Mouse (Mus musculus): ENCODE data around the gene Gm10638.

Gm10638 gene

DNA sequence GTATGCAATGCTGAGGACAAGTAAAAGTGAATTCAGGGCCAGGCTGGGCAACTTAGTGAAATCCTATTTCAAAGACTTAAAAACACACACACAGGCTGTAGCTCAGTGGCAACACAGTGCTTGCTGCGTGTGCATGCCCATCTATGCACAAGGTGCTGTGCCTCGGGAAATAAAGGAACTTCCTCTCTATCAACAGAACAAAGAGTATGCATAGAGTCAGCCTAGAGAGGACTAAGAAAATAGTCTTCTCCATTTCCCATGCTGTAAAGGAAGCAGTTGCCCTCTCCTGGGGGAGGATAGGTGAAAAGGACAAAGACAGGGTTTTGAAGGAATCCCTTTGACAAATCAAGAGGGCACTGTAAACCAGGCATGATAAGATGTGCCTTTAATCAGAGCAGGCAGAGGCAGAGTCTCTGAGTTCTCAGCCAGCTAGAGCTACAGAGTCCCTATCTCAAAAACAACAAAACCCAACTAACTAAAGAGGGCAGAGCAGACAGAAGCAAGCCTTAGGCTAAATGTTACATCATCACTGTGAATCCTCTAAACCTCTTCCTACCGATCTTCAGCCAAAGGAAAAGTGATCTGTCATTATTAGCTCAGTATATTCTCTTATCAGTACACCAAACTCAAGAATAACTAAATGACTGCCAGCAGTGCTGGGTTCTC lies 9.9 kb upstream of the Gm10638 start:
- no peak for DNase-seq (ENCODE audit: low spot score in 2 of 2)

DNA sequence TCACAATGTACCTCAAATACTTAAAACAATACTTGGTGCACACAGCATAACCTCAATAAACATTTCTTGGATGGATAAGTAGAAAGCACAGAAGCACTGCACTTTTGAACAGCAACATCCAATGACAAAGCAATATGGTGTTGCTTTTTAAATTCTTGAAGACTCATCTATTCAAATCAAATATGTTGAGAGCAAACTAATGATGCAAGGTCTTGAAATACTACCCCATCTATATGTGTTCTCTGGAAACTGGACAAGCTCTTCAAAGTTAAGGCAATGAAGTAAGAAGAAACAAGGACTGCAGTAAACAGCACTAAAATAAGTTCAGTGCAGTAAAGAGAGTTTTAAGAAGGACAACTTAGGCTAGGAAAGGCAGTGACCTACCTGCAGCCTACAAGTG lies 4.6 kb upstream of the Gm10638 start:
- no peak for DNase-seq (ENCODE audit: low spot score in 2 of 2)

DNA sequence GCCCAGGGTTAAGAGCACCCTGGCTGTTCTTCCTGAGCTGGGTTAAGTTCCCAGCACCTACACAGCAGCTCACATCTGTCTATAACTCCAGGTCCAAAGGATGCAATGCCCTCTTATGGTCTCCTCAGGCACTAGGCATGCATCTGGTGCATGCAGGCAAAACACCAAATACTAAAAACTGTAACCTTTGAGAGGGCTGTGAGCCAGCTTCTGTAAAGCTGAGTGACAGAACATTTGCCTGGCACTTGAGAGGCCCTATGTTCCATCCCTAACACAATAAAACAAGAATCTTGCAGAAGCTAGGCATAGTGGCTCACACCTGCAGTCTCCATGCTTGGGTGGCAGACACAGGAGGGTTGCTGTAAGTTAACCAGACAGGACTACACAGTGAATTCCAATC lies 3.9 kb upstream of the Gm10638 start:
- DNase-seq (ENCODE audit: low spot score in 2 of 2): no peak

GRCm38 (mm10) chr8:86742605-86743345 lies 2.7 kb upstream of the Gm10638 start:
- DNase-seq (ENCODE audit: low spot score in 2 of 2): no peak

DNA sequence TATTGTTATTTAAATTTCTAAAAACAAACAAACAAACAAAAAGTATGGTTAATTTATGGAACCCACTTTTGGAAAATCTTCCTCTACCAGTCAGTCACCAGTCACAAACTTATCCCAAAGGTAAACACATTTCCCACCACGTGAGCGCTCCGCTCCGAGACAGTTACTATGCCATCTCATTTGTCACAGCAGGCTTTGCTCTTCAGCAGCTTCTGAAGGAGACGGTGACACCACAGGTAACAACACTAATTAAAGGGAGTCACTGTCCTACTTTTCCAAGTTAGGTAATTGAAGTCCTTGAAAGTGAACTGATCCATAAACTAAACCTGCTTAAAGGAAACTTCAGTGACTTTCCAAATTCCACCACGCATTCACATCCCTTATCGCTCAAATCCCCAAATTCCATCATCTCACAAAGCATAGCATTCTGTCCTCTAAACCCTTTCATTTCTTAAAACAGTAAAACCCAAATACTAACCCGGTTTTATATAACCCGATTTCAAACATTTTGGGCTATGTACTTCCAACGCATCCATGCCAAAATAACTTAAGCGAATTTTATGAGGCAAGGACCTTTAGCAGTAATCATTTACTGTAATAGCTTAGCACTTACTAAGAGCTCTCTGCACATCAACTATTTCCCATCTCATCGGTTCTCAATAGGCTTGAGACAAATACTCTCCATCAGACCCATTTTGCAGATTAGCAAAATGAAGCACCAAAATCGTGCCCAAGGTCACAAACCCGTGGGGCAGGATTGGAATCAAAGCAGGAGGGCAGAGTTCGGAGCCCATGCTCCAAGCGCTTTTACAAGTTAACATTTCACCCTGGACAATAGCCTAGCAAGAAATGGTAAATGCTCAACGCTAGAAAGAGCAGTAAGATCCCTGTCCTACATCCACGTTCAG lies 932 bp upstream of the Gm10638 start:
- no peak for DNase-seq (ENCODE audit: low spot score in 2 of 2)

DNA sequence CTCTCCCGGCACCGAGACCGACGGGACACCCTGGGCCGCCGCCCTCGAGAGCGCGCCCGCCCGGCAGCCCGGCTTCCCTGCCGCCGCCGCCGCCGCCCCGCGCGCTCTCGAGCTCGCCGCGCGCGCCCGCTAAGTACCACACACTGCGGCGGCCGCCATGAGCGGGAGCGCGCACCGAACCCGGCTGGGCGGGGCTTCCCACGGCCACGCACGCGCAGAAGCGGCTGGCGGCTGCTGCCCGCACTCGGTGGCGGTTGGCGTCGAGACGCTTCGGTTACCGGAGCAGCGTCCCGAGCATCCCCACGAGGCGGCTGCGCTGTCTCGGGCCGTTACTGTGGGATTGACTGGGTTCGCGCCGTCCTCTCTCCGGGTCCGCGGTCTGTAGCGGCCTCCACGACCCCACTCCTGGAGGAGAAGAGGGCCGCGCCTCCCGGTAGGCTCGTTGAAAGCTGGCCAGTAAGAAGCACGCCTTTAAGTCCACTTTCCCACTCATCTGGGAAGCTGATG lies 489 bp downstream of the Gm10638 start:
- DNase-seq (ENCODE audit: low spot score in 2 of 2): peak; percentile 94

GRCm38 (mm10) chr8:86746511-86746910 lies 1.0 kb downstream of the Gm10638 start:
- no peak for DNase-seq (ENCODE audit: low spot score in 2 of 2)

DNA sequence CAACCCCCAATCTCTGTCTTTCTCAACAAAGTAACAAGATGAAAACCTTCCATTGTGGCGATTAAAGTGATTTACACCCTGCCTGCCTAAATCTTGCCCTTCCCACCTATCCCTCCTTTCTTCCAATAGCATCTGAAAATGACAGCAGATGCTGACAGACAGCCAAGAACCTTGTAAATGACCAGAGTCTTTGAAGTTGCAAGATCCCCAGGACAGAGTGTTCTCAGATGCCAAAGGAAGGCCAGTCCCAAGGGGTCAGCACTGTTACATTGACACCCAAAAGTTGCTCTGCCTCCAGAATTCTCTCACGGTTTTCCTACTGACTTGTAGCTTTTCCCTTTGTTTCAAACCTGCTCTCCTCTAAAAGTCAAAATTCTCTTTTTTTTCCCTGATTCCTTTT lies 4.3 kb downstream of the Gm10638 start:
- DNase-seq (ENCODE audit: low spot score in 2 of 2): no peak

GRCm38 (mm10) chr8:86756948-86757733 lies 11.6 kb downstream of the Gm10638 start:
- DNase-seq (ENCODE audit: low spot score in 2 of 2): peak in 1 of 2 experiments; percentile 60

DNA sequence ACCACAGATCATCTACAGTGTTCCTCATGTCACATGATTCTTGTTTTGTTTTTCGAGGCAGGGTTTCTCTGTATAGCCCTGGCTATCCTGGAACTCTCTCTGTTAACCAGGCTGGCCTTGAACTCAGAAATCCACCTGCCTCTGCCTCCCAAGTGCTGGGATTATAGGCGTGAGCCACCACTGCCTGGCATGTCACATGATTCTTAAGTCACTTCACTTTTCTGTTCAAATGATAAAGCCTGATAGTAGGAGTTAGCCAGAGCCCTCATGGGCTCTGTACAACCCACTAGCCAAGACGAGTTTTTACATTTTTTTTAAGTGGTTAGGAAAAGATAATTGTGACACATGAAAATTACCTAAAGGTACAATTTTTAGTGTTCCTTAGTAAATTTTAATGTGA lies 13.2 kb downstream of the Gm10638 start:
- DNase-seq (ENCODE audit: low spot score in 2 of 2): no peak

- DNase-seq (ENCODE audit: low spot score in 2 of 2): no peak
Observed at GRCm38 (mm10) chr8:86759090-86759491, 13.6 kb downstream of the Gm10638 start.

- DNase-seq (ENCODE audit: low spot score in 2 of 2): no peak
Observed at GRCm38 (mm10) chr8:86760746-86761145, 15.2 kb downstream of the Gm10638 start.

DNA sequence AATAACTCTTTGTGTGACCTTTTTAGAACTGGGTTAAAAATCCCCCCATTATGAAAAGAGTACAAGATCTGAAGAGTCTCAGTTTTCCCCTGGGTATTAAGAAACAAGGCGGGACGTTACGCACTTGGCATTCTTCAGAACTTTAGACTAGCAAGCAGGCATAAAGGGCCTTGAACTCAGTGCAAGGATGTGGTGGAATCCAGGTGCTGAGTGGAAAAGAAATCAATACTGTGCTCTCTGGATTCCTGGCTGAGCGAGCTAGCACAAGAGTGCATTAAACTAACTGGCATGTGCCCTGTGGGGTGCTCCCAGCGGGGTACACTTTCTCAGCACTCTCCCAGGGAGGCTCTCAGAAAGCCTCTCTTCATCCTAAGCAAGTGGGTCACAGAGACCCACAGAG lies 17.3 kb downstream of the Gm10638 start:
- no peak for DNase-seq (ENCODE audit: low spot score in 2 of 2)

GRCm38 (mm10) chr8:86765155-86765554 lies 19.7 kb downstream of the Gm10638 start:
- no peak for DNase-seq (ENCODE audit: low spot score in 2 of 2)

GRCm38 (mm10) chr8:86765669-86766068 lies 20.2 kb downstream of the Gm10638 start:
- no peak for DNase-seq (ENCODE audit: low spot score in 2 of 2)

DNA sequence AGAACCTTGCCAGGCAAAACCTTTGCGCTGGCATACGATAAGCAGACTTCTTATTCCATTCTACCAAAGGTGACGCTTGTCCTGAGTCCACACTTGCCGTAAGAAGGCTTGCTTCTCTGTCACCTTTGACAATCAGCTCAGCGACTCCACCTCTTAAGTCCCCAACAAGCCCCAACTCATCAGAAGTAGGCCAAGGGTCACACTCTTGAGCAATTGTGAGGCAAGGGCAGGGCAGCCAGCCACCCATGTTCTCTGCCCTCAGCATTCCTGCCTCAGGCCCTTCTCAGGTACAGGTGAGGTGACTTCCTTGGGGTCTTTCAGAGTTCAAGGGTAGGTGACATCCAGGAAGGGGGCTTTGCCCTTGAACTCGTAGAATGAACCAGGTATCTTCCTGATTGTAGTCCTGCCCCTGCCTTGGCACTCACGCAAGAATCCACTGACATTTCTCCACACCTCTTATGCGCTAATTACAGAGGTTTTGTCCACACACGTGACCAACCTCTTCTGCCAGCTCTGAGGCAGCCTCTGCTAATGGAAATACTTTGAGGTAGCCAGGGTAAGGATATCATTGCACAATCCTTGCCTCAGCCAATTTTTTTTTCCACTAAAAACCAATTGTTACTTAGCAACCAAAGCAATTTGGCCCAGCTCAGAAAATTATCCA lies 21.2 kb downstream of the Gm10638 start:
- no peak for DNase-seq (ENCODE audit: low spot score in 2 of 2)

DNA sequence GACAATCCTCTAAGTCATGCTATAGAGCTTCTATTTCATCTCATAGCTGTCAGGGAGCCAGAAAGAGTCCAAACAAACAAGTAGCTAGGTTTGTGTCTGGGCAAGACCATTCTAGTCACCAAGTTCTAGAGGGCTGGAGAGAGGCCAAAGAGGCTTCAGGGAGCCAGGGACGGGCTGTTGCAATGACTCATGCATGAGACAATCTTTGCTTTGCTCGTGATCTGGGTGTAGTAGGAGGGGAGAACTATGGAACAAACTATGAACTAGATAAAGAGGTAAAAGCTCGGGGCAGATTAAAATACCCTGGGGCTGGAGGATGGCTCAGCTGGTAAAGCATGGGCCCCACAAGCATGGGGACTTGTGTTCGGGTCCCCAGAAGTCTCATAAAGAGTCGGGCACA lies 23.0 kb downstream of the Gm10638 start:
- DNase-seq (ENCODE audit: low spot score in 2 of 2): peak; percentile 33 to 45

- no peak for DNase-seq (ENCODE audit: low spot score in 2 of 2)
Observed at GRCm38 (mm10) chr8:86769945-86770715, 24.6 kb downstream of the Gm10638 start.

DNA sequence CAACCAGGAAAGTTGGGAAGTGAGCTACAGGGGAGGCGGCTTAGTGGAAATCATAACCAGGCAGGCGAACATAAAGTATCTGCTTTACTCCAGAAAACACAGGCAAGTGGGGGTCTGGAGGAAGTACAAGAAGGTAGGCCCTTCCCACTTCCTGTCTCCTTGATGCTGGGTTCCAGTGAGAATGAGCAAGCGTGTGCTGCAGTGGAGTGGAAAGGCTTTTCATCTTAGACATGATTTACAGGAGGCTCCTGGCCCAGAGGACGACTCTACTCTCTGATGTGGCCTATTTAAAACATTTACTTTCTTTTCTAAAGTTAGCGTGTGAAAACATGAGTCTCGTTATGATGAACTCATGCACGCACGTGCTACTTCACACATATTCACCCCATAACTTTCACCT lies 33.7 kb downstream of the Gm10638 start:
- no peak for DNase-seq (ENCODE audit: low spot score in 2 of 2)

GRCm38 (mm10) chr8:86781094-86781493 lies 35.6 kb downstream of the Gm10638 start:
- no peak for DNase-seq (ENCODE audit: low spot score in 2 of 2)
